Mouse (Mus musculus) limb, embryonic 11.5 days (tissue): Measurements from ENCODE around the gene B4galt5. TPM values are rescaled to one million over a fixed set of nuclear protein-coding genes. Genes with fewer than 3 reads are reported as not detected.

Experiments
- ATAC-seq: fragments of 200-750 bp; cut with Nextera tagmentation; 2 replicates; pipeline ENCODE4 v1.8.0; 2017; ENCODE audit warnings: low read depth; ENCODE audit not compliant: insufficient number of reproducible peaks, low FRiP score, low TSS enrichment
- DNase-seq: peaks from one replicate; pipeline ENCODE4 v3.0.0-alpha.2; 2015; ENCODE audit warnings: low spot score
- H3K27ac ChIP-seq: fragments of 300-500 bp; sonication (generic); replicated peaks from 2 replicates; pipeline ENCODE4 v1.5.1; 2014; ENCODE audit warnings: low read depth, mild to moderate bottlenecking, low read length
- H3K27me3 ChIP-seq: fragments of 300-500 bp; sonication (generic); 2 replicates; pipeline ENCODE4 v1.6.1; 2014; ENCODE audit warnings: mild to moderate bottlenecking, low read length, mixed read lengths; ENCODE audit not compliant: control insufficient read depth, insufficient read depth
- H3K36me3 ChIP-seq: fragments of 300-500 bp; sonication (generic); 2 replicates; pipeline ENCODE4 v1.6.1; 2014; ENCODE audit warnings: mild to moderate bottlenecking, low read length, moderate library complexity, mixed read lengths; ENCODE audit not compliant: control insufficient read depth, insufficient read depth
- H3K4me1 ChIP-seq: fragments of 300-500 bp; sonication (generic); 2 replicates; pipeline ENCODE4 v1.6.1; 2014; ENCODE audit warnings: low read length, mixed read lengths; ENCODE audit not compliant: control insufficient read depth, insufficient read depth
- H3K4me2 ChIP-seq: fragments of 300-500 bp; sonication (generic); 2 replicates; pipeline ENCODE4 v1.6.1; 2014; ENCODE audit warnings: low read depth, mild to moderate bottlenecking, moderate library complexity; ENCODE audit not compliant: severe bottlenecking
- H3K4me3 ChIP-seq: fragments of 300-500 bp; sonication (generic); 2 replicates; pipeline ENCODE4 v1.5.1; 2014; ENCODE audit warnings: low read depth, low read length
- H3K9ac ChIP-seq: fragments of 300-500 bp; sonication (generic); 2 replicates; pipeline ENCODE4 v1.6.1; 2014; ENCODE audit warnings: mild to moderate bottlenecking, low read length
- H3K9me3 ChIP-seq: fragments of 300-500 bp; sonication (generic); 2 replicates; pipeline ENCODE4 v1.6.1; 2016; ENCODE audit warnings: low read length; ENCODE audit not compliant: control insufficient read depth
- WGBS: fragments of 180-500 bp; shearing (Covaris S2); extraction: QIAGEN DNeasy Blood & Tissue Kit; methylation state at CpG from one replicate; pipeline ENCODE4 v1.1.7; 2014; 5-methylcytosine and 5-hydroxymethylcytosine counted together
- polyA plus RNA-seq: library from polyadenylated mRNA; unstranded; fragments of >200 nt; fragmentation: Nextera tagmentation; extraction: Ambion mirVana; gene quantifications from 2 replicates; pipeline ENCODE4 v1.2.1, GENCODE M21; 2014

The B4galt5 gene
- polyA plus RNA-seq, 1 experiment from 2014 or later, result 15.9 TPM

DNA sequence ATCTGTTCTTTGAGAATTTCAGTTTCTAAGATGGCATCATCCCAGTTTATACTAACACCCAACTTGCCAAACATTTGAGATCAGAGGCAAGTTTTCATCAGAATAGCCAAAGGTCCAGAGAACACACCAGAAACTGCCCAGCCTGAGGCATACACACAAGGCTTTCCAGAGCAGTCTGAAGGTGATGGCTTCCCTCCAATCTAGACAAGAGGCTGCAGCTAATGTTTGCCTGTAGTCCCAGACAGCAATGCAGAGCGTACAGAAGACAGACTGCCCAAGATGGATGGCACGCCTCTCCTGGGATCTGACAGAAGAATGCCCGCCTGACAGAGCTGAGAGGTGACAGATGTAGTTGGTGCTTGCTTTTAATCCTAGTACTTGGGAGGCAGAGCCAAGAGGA, 25.9 kb downstream of the B4galt5 start:
- no peak overlapping the region for H3K4me2 ChIP-seq
- H3K27ac ChIP-seq, result no peak overlapping the region
- H3K4me1 ChIP-seq, result peaks cover 4% of the 10 kb centered on the region; the same call in 1 of the 2 replicates
- no peak overlapping the region for H3K9ac ChIP-seq
- DNase-seq, result no peak
- no peak for ATAC-seq
- H3K36me3 ChIP-seq, result no peaks in the 10 kb centered on the region
- no peaks in the 10 kb centered on the region for H3K27me3 ChIP-seq
- H3K4me3 ChIP-seq, result no peak overlapping the region
- WGBS, result 69% methylated on average over 3 of the region's 3 CpGs
- no peaks in the 10 kb centered on the region for H3K9me3 ChIP-seq

DNA sequence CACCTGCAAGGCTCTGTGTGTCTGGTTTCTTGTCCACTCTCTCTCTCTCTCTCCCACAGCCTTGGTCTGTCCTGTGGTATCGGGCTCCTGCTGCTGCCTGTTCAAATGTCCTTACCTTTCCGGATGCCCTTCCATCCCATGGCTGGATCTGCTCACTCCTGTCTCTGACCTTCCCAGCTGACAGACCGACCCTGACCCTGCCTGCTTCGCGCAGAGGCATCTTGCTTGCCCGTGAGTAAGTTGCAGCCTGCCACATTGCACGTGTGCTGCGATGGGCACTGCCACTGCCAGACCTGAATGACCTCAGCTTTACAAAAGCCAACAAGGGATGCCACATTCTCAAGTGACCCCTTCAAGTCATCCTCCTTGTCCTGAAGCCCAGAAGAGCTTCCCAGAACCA, 27.6 kb downstream of the B4galt5 start:
- no peak for ATAC-seq
- Histone ChIP-seq H3K4me3 (no peak overlapping the region), H3K9ac (no peak overlapping the region), H3K4me2 (no peak overlapping the region), H3K36me3 (no peaks in the 10 kb centered on the region), H3K27me3 (no peaks in the 10 kb centered on the region), H3K4me1 (peaks cover 4% of the 10 kb centered on the region; the same call in 1 of the 2 replicates), H3K9me3 (no peaks in the 10 kb centered on the region), H3K27ac (no peak overlapping the region)
- 94% methylated on average over 8 of the region's 8 CpGs for WGBS
- DNase-seq, result no peak

DNA sequence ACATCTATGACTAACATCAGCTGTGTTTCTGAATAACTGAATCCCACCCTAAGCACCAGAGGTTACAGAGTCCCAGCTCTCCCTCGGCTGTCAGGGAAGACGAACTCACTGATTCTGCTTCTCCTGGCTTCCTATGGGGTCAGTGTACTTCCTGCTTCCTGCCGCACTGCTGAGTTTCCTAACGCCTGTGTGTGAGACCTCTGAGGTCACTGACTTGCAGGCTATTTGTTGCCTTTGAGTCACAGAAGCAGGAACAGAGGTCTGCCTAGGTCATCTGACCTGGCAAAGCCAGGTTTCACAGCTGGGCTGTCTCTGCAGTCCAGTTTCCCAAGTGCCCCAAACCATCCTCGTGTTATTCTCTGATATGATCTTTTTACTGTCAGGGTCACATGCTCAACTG, 30.0 kb downstream of the B4galt5 start:
- 17% methylated on average over 5 of the region's 5 CpGs for WGBS
- no peak for DNase-seq
- H3K27me3 ChIP-seq, result no peaks in the 10 kb centered on the region
- H3K27ac ChIP-seq, result no peak overlapping the region
- no peak for ATAC-seq
- no peak overlapping the region for H3K4me2 ChIP-seq
- no peaks in the 10 kb centered on the region for H3K36me3 ChIP-seq
- no peak overlapping the region for H3K4me3 ChIP-seq
- no peaks in the 10 kb centered on the region for H3K9me3 ChIP-seq
- no peak overlapping the region for H3K9ac ChIP-seq
- H3K4me1 ChIP-seq, result peaks cover 4% of the 10 kb centered on the region; the same call in 1 of the 2 replicates

DNA sequence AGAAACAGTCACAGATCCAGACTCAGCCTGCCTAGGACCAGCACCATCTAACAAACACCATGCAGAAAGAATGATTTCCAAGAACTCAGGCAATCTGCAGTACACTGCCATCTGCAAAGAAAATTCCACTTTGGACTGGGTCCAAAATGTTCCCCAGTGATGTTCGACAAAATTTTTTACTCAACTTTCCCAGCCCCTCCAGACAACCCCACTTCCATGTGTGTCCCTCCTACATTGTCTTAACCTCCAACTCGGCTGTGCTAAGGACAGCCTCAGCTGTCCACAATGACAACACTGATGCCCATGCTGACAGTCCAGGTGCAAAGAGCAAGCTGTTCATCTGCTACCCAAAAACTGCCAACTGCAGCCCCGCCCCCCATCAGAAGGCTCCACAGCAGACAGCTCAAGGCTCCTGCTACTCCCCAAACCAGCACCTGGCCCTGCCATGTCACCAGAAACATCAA, 32.2 kb downstream of the B4galt5 start:
- Histone ChIP-seq H3K27ac (no peak overlapping the region), H3K4me2 (no peak overlapping the region), H3K36me3 (no peaks in the 10 kb centered on the region), H3K27me3 (no peaks in the 10 kb centered on the region), H3K9me3 (no peaks in the 10 kb centered on the region), H3K4me3 (no peak overlapping the region), H3K9ac (no peak overlapping the region), H3K4me1 (peaks cover 6% of the 10 kb centered on the region; the same call in 1 of the 2 replicates)
- ATAC-seq, result no peak
- DNase-seq, result no peak
- WGBS, result 86% methylated on average over 3 of the region's 3 CpGs

DNA sequence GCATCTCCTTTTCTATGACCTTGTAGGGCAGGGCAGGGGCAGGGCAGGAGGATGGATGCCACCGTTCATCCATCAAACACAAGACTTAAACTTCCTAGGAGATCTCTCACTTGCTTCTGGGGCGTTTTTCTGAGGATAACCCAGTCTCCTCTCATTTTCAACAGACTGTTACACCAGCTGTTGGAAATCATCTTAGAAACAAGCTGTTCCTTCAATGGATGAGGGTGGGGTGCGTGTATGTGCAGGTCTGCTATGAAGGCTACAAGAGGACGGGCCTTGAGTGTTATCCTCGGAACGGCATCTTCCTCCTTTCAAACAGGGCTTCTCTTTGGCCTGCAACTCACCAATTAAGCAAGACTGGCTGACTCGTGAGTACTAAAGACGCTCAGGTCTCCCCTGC, 34.5 kb downstream of the B4galt5 start:
- Histone ChIP-seq H3K27ac (no peak overlapping the region), H3K9ac (no peak overlapping the region), H3K4me3 (no peak overlapping the region), H3K36me3 (no peaks in the 10 kb centered on the region), H3K4me2 (no peak overlapping the region), H3K4me1 (peaks cover 6% of the 10 kb centered on the region; the same call in 1 of the 2 replicates), H3K9me3 (no peaks in the 10 kb centered on the region), H3K27me3 (no peaks in the 10 kb centered on the region)
- DNase-seq (no peak), ATAC-seq (no peak)
- 79% methylated on average over 8 of the region's 8 CpGs for WGBS

DNA sequence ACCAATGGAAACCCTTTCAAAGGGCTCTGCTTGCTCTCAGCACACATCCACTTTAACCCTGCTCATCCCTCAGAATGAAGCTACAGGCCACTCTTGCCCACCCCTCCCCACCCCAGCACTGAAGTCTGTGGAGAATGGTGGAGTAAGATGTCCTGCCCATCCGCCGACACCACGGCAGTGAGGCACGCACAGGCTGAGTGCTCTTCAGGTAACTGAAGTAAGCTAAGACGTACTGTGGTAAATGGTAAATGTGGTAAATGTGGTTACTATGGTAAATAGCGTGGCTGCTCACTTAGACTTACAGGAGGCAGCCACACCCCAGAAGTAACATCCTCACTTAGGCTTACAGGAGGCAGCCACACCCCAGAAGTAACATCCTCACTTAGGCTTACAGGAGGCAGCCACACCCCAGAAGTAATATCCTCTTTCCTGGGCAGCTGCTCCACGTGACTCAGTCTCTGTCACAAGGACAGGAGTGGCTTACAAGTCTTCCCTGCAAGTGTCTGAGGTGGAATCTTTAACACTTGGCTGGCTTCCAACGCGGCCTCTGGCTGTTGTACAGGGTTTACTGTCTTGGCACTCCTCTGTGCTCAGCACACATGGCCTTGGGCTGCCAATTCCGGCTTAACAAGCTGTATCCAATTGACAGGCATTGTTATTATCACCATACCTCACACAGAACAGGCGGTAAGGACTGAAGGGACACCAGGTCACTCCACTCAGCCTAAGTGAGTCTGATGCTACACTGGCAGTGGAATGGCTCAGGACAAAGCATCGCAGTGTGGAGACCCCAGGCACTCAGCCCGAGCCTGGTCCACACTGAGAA, 35.3 kb downstream of the B4galt5 start:
- H3K9ac ChIP-seq, result no peak overlapping the region
- no peaks in the 10 kb centered on the region; the same call in 1 of the 2 replicates for H3K36me3 ChIP-seq
- WGBS, result 76% methylated on average over 13 of the region's 13 CpGs
- no peaks in the 10 kb centered on the region for H3K27me3 ChIP-seq
- ATAC-seq, result no peak
- H3K27ac ChIP-seq, result no peak overlapping the region
- no peaks in the 10 kb centered on the region for H3K9me3 ChIP-seq
- no peak overlapping the region for H3K4me2 ChIP-seq
- no peak for DNase-seq
- H3K4me3 ChIP-seq, result no peak overlapping the region
- 0 out of 2 replicates have a peak, but pooled peaks cover 2% of the 10 kb centered on the region for H3K4me1 ChIP-seq

DNA sequence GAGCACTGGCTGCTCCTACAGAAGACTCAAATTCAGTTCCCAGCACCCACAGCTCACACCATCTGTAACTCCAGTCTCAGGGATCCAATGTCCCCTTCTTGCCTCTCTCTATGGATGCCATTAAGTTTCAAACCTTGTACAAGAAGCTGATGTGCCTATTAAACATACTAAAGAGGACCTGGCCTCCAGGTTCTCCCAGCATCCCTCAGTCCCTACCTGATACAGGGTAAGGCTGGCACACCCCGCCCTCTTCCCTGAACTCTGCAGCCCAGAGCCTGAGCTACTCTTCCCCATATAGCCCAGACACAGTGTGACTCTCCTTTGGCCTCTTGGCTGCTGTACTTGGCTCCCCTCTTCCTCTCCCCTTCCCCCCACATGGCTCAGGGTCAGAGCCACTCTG, 38.9 kb downstream of the B4galt5 start:
- 71% methylated on average over 1 of the region's 1 CpGs for WGBS
- H3K4me3 ChIP-seq, result no peak overlapping the region
- no peaks in the 10 kb centered on the region for H3K9me3 ChIP-seq
- H3K4me2 ChIP-seq, result no peak overlapping the region
- ATAC-seq, result no peak
- no peaks in the 10 kb centered on the region for H3K27me3 ChIP-seq
- no peak for DNase-seq
- no peaks in the 10 kb centered on the region; the same call in 1 of the 2 replicates for H3K36me3 ChIP-seq
- no peak overlapping the region; the same call in 1 of the 2 replicates for H3K9ac ChIP-seq
- no peak overlapping the region for H3K27ac ChIP-seq
- H3K4me1 ChIP-seq, result peaks cover 9% of the 10 kb centered on the region; the same call in 1 of the 2 replicates

DNA sequence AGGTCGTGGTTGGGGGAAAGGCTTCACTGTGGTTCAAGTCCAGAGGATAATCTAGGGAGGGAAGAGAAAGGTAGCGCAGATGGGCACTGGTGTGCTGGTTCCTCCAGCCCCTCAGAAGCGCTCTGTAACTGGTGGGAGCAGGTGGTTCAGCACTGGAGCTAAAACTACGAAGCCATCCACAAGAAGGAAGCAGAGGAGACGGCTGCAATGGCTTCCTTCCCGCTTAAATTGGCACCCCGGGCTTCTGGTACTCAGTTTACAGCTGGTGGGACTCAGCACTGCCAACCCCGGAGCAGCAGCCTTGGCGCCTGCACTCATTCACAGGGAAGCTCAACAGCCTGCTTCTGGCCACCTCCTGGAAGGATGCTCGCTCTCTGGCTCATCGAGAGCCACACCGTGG, 39.7 kb downstream of the B4galt5 start:
- H3K27me3 ChIP-seq, result no peaks in the 10 kb centered on the region
- no peak for DNase-seq
- H3K9me3 ChIP-seq, result no peaks in the 10 kb centered on the region
- H3K36me3 ChIP-seq, result no peaks in the 10 kb centered on the region; the same call in 1 of the 2 replicates
- H3K4me2 ChIP-seq, result no peak overlapping the region
- peaks cover 9% of the 10 kb centered on the region; the same call in 1 of the 2 replicates for H3K4me1 ChIP-seq
- ATAC-seq, result no peak
- H3K27ac ChIP-seq, result no peak overlapping the region
- 89% methylated on average over 12 of the region's 12 CpGs for WGBS
- no peak overlapping the region for H3K9ac ChIP-seq
- H3K4me3 ChIP-seq, result no peak overlapping the region
